Mouse (Mus musculus) erythroid progenitor cell, adult 5-6 weeks (primary cell): ENCODE results near the gene Spock1. TPM values are rescaled to one million over a fixed set of nuclear protein-coding genes. Genes with fewer than 3 reads are reported as not detected.

Experiments
- ATAC-seq: replicated peaks from 2 replicates; pipeline ENCODE4 v1.8.0; 2016; ENCODE audit warnings: moderate number of reproducible peaks, mild to moderate bottlenecking, moderate TSS enrichment, inconsistent platforms; ENCODE audit not compliant: poor library complexity, low FRiP score, severe bottlenecking
- total RNA-seq, 2 experiments: library from RNA; stranded (forward) in 1 of 2; stranded (reverse) in 1 of 2; fragments of 150-400 nt in 1 of 2; fragments of 186-747, 209-891 nt in 1 of 2; gene quantifications; 2 replicates each; pipeline versions ENCODE4 v1.2.3 to v1.2.4; 2015 to 2017; ENCODE audit warnings: low replicate concordance in 2 of 2

The Spock1 gene
- total RNA-seq, 2 experiments from 2014 or later, result not detected

DNA sequence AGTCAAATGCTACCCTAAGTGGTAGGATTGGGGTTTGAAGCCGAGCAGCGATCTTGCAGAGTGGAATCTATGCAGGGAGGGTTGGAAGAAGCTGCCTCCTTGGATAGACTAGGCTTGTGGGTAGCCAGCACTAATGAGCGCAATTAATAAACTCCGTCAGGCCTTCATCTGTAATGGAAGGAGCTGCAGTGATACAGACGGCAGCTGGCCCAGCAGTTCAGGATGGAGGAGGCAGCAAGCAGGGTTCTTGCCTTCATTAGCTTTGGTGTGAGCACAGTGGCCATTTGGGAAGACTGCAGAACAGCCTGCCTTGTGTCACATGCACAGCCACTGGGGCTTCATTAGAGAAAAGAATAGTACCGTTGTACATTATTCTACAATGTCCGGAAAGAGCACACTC, 459.2 kb downstream of the Spock1 start:
- ATAC-seq, result no peak

DNA sequence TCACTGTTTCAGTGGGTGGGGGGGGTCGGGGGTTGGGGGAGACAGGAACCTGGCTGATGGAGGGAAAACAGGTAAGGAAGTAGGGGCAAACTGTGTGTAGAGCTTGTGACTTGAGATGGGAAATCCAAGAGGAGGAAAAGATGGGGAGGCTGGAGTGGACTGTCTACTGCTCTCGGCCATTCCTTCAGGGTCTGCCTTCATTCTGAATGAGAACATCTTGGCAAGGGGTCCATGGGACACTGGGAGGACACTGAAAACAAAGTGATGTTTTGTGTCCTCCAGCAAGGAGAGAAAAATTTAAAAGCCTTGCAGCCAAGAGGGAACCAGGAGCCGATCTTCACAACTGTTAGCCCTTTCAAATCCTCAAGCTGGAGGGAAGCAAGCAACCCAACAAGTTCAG, 463.2 kb downstream of the Spock1 start:
- ATAC-seq, result no peak

DNA sequence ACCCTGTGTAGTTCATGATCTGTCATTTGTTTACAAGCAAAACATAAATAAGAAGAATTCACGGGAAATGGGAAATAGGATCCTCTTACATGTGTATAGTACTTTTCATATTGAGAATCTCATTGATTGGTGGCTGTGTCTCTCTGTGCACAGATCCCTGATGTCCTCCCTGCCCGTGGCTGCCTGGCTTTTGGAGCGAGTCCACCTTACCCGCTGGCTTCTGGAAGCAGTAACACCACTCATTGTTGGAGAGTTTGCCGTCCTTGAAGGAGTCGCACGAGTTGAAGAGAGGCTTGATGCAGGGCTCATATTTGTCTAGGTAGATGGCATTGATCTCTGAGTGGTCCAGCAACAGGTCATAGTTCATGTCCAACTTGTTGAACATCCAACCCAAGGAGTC, 468.0 kb downstream of the Spock1 start:
- ATAC-seq, result no peak

DNA sequence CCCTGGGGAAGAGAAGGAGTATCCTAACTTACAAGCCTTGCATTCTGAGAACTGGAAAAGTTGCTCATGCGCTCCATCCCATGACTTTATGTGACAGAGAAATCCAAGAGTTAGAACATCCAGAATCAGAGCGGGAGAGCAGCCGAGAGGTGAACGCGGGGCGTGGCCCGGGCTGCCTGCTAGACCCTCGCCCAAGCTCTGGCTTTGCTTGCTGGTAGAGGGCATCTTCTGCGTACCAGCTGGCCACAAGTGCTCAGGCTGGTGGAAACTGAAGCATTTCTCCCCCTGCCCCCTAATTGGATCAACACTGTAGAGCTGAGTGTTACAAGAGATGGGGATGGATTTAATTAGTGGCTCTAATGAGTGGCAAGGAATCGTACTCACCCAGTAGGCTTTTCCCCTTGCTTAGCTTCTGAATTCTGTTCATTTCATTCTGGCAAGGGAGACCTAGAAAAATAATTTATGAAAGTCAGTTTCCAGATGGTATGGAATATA, 472.4 kb downstream of the Spock1 start:
- no peak for ATAC-seq

DNA sequence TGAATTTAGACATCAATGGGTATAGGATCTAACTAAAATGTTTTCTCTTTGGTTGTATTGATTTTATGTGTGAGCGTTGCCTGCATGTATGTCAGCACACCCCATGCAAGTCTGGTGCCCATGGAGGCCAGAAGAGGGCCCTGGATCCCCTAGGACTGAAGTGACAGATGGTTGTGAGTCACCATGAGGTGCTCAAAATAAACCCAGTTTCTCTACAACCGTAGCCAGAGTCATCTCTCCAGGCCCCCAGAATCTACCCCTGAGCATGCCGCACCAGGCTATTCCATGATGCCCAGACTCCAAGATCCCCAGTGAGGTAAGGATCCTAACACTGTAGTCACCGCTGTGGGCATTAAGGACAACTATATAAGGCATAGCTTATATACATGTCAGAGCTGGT, 474.3 kb downstream of the Spock1 start:
- ATAC-seq, result no peak

DNA sequence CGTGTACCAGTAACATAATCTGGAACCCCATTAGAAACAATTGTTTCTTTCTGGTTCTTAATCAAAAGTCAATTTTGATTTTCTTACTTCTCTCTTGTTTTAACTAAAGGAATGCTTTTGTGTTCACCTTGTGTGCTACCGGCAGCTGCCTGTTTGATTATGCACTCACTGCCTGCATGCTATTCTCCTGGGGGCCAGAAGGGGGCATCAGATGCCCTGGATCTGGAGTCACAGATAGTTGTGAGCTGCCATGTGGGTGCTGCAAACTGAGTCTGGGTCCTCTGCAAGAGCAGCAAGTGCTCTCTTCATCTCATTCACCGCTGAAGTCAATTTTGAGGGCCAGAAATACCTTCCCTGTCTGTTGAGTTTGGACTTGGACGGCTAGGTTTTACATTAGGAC, 476.3 kb downstream of the Spock1 start:
- no peak for ATAC-seq

DNA sequence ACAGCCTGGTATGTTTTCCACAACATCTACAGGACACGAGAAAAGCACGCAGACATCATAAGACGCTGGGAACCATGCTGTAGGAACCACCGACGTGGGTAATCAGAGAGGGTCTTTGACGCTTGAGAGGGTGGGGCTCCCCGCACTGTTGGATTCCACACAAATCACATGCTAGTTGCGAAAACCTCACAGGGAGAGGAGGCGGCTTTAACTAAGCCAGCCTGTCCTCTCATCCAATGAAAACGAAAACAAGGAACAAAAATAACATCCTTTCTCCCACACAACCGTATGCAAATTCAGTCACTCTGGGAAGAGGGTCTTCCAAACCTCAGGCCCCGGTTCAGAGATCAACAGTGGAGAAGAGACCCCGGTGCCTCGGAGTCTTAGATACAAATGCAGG, 479.3 kb downstream of the Spock1 start:
- no peak for ATAC-seq

DNA sequence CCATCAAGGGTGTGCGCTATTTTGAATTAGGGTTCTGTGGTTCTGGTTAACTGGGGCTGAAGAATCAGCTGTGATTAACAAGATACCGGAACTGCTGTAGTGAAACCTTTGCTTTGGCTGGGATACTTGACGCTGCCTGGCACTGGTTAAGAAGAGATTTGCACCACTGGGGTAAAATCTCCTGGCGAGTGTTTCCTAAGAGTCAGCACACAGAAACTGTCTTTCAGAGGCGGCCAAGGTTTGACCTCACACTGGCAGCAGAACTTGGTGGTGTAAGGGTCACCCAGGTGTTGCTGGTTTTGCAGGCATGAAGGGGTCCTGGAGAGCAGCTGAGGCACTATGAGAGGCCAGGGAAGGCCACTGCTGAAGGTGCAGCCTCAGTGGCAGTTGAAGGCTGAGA, 489.4 kb downstream of the Spock1 start:
- ATAC-seq, result no peak

DNA sequence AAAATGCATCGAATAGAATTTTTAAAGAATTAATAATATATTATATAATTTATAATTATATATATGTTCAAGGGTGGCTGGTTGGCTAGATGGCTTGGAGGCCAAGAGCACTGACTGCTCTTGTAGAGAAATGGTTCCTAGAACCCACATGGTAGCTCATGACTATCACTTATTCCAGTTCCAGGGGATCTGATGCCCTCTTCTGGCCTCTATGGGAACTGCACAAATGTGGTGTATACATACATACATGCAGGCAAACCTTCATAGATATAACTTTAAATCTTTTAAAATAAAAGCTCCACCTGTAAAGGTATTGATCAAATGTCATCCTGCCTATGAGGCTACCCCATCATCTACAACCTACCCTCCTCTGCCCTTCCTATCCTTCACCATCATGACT, 493.4 kb downstream of the Spock1 start:
- no peak for ATAC-seq

DNA sequence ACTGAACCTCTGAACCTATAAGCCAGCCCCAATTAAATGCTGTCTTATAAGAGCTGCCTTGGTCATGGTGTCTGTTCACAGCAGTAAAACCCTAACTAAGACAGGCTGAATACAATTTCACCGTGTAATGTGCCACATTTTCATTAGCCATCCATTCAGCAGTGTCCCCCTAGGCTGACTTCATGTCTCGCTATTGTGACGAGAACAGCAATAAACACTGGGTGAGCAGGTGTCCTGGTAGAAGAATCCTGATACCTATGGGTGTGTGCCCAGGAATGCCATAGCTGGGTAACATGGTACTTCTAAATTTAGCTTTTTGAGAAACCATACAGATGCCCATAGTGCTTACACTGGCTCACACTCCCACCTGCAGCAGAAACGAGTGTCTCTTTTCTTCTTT, 500.5 kb downstream of the Spock1 start:
- no peak for ATAC-seq

DNA sequence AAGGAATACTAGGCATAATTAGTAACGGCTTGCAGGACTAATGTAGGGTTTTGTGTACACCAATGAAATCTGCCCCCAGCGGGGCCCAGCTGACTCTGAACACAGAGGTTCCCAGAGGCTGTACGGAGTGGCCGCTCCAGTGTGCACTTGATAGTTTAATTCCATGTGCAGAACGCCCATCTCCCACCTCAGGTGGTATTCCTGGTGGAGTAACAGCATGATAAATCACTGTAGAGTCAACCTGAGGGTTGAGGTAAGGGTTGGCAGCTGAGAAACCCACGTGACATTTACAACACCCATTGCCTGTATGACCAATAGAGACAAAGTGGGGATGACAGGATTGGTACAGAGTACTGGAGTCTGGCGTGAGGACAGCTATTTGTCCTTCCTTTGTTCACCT, 505.7 kb downstream of the Spock1 start:
- ATAC-seq, result no peak

DNA sequence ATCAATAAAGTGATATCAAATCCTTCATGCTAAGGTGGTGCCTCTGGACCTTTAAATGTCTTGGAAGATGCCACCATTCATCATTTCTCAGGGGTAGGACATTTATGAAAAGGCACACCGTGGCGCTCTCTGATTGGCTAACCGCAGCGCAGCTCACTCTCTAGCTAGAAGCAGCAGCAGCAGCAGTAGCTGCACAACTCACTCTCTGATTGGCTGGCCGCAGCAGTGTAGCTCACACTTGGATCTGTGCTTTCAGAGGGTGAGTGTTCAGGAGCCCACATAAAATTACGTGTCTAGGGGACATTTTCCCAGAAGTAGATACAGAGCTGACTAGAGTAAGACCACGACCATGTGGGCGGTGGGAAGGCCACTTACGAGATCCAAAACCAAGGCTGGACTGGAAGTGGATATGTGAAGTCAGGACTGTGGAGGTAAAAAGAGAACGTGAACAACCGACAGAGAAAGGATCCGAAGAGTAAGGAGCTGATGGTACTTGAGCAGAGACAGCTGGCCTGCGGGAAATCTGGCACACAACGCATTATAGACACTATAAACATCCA, 535.9 kb downstream of the Spock1 start:
- ATAC-seq, result no peak

Other genes with a start within 250 kb of the Spock1 start
- 0.36 and 0.84 TPM in 2 replicates for gene Klhl3, start 205.3 kb upstream of the Spock1 start, total RNA-seq (2015; ENCODE audit: low replicate concordance)
- gene Klhl3, start 205.3 kb upstream of the Spock1 start, total RNA-seq (2017; ENCODE audit: low replicate concordance), result not detected in 2 replicates
- 32.4 and 38.1 TPM in 2 replicates for gene Hnrnpa0, start 220.2 kb upstream of the Spock1 start, total RNA-seq (2015; ENCODE audit: low replicate concordance)
- 21.2 and 38.1 TPM in 2 replicates for gene Hnrnpa0, start 220.2 kb upstream of the Spock1 start, total RNA-seq (2017; ENCODE audit: low replicate concordance)
- gene Idnk, start 249.3 kb upstream of the Spock1 start, total RNA-seq (2015; ENCODE audit: low replicate concordance), result 20.5 and 37.8 TPM in 2 replicates
- 13.5 and 18.4 TPM in 2 replicates for gene Idnk, start 249.3 kb upstream of the Spock1 start, total RNA-seq (2017; ENCODE audit: low replicate concordance)